Comparison of ENCODE assay signal across 10 mouse cellular contexts in genomic region chr2:106854213-106854612, GRCm38 (mm10).
DNase-seq lines count a peak whose midpoint lies in the region; ATAC-seq lines count a peak whose summit lies in the region.
"Had no signal": no experiment of that assay in that cellular context is flagged by ENCODE, and none has a peak within 500 bp of the region (broad histone marks: within the 10 kb centered on the region; RNA-seq: fewer than 3 reads in every experiment).

No protein-coding gene starts in this region.

- no peaks in the 10 kb centered on the region for H3K27me3 ChIP-seq in heart, embryonic 15.5 days
- H3K27me3 ChIP-seq in hindbrain, embryonic 13.5 days: no peaks in the 10 kb centered on the region
- H3K27me3 ChIP-seq in midbrain, embryonic 11.5 days (ENCODE audit: control insufficient read depth, insufficient read depth, low read length): no peaks in the 10 kb centered on the region
- no peaks in the 10 kb centered on the region for H3K27me3 ChIP-seq in neural tube, embryonic 14.5 days (ENCODE audit: control insufficient read depth, insufficient read depth, low read length)
- H3K27me3 ChIP-seq: liver, embryonic 13.5 days had no signal

- no peak for ATAC-seq in heart, embryonic 15.5 days (replicated peaks; ENCODE audit: insufficient number of reproducible peaks, insufficient read depth, low FRiP score, low read depth)
- 0 out of 2 replicates have a peak, but pooled peaks have one; percentile 16 for ATAC-seq in hindbrain, embryonic 13.5 days (ENCODE audit: low FRiP score)
- ATAC-seq in midbrain, embryonic 11.5 days (ENCODE audit: low FRiP score): no peak
- 0 out of 2 replicates have a peak, but pooled peaks have one; percentile 29 for ATAC-seq in neural tube, embryonic 14.5 days (ENCODE audit: low read depth)

- H3K36me3 ChIP-seq in heart, embryonic 15.5 days: no peaks in the 10 kb centered on the region
- no peaks in the 10 kb centered on the region for H3K36me3 ChIP-seq in hindbrain, embryonic 13.5 days
- H3K36me3 ChIP-seq in midbrain, embryonic 11.5 days (ENCODE audit: control insufficient read depth, insufficient read depth, low read length): no peaks in the 10 kb centered on the region
- H3K36me3 ChIP-seq in neural tube, embryonic 14.5 days (ENCODE audit: control insufficient read depth, insufficient read depth, low read length): no peaks in the 10 kb centered on the region
- H3K36me3 ChIP-seq: liver, embryonic 13.5 days had no signal

- H3K4me3 ChIP-seq in heart, embryonic 15.5 days: no peak overlapping the region
- no peak overlapping the region for H3K4me3 ChIP-seq in hindbrain, embryonic 13.5 days
- H3K4me3 ChIP-seq in midbrain, embryonic 11.5 days (ENCODE audit: low read depth, low read length): no peak overlapping the region
- H3K4me3 ChIP-seq in neural tube, embryonic 14.5 days (ENCODE audit: low read depth, low read length): no peak overlapping the region
- H3K4me3 ChIP-seq: liver, embryonic 13.5 days had no signal

- no peak overlapping the region for H3K9ac ChIP-seq in heart, embryonic 15.5 days
- no peak overlapping the region for H3K9ac ChIP-seq in hindbrain, embryonic 13.5 days
- H3K9ac ChIP-seq in midbrain, embryonic 11.5 days (ENCODE audit: low read length): no peak overlapping the region
- no peak overlapping the region for H3K9ac ChIP-seq in neural tube, embryonic 14.5 days (replicated peaks; ENCODE audit: low read depth, low read length)
- H3K9ac ChIP-seq: liver, embryonic 13.5 days had no signal

- H3K4me2 ChIP-seq in heart, embryonic 15.5 days: no peak overlapping the region
- no peak overlapping the region for H3K4me2 ChIP-seq in hindbrain, embryonic 13.5 days
- no peak overlapping the region for H3K4me2 ChIP-seq in midbrain, embryonic 11.5 days
- H3K4me2 ChIP-seq in neural tube, embryonic 14.5 days (ENCODE audit: low read depth, low read length): no peak overlapping the region
- H3K4me2 ChIP-seq: liver, embryonic 13.5 days had no signal

- 45% methylated on average over 4 of the region's 4 CpGs for WGBS in heart, embryonic 15.5 days
- 26% methylated on average over 4 of the region's 4 CpGs for WGBS in hindbrain, embryonic 13.5 days
- WGBS in midbrain, embryonic 11.5 days: 35% methylated on average over 4 of the region's 4 CpGs
- WGBS in neural tube, embryonic 14.5 days: 22% methylated on average over 4 of the region's 4 CpGs

- peaks cover 58% of the 10 kb centered on the region for H3K4me1 ChIP-seq in heart, embryonic 15.5 days (replicated peaks)
- peaks cover 52% of the 10 kb centered on the region for H3K4me1 ChIP-seq in hindbrain, embryonic 13.5 days (replicated peaks)
- H3K4me1 ChIP-seq in midbrain, embryonic 11.5 days (ENCODE audit: control insufficient read depth, insufficient read depth, low read length): peaks cover 29% of the 10 kb centered on the region
- H3K4me1 ChIP-seq in neural tube, embryonic 14.5 days (ENCODE audit: control insufficient read depth, insufficient read depth, low read length): peaks cover 25% of the 10 kb centered on the region
- H3K4me1 ChIP-seq: liver, embryonic 13.5 days had no signal

- intact Hi-C loops in heart, postnatal 25 days (cut with DNase I): no loop called here

- H3K9me3 ChIP-seq in heart, embryonic 15.5 days (replicated peaks): no peaks in the 10 kb centered on the region
- no peaks in the 10 kb centered on the region for H3K9me3 ChIP-seq in hindbrain, embryonic 13.5 days
- no peaks in the 10 kb centered on the region for H3K9me3 ChIP-seq in midbrain, embryonic 11.5 days (ENCODE audit: control insufficient read depth, low read length)
- H3K9me3 ChIP-seq in neural tube, embryonic 14.5 days (ENCODE audit: control insufficient read depth, low read length): no peaks in the 10 kb centered on the region
- H3K9me3 ChIP-seq: liver, embryonic 13.5 days had no signal

- no peak for DNase-seq in heart, postnatal 25 days (ENCODE audit: low spot score)
- DNase-seq in midbrain, embryonic 11.5 days (ENCODE audit: low spot score, missing footprints): peak; percentile 88
- no peak for DNase-seq in lung, adult 18-20 months
- no peak for DNase-seq in frontal cortex, postnatal 36 days (ENCODE audit: low spot score in 2 of 2)
- DNase-seq: cerebellum, adult 8-10 months; liver, embryonic 13.5 days; lung, postnatal 36 days had no signal

- H3K27ac ChIP-seq in heart, embryonic 15.5 days: peak overlapping the region; percentile 16
- H3K27ac ChIP-seq in hindbrain, embryonic 13.5 days: 0 out of 2 replicates have a peak overlapping the region, but pooled peaks have one; percentile 12
- H3K27ac ChIP-seq in midbrain, embryonic 11.5 days (ENCODE audit: low read depth, low read length): no peak overlapping the region; the same call in 1 of the 2 replicates
- H3K27ac ChIP-seq in neural tube, embryonic 14.5 days (ENCODE audit: low read depth, low read length): peak overlapping the region; percentile 7; the same call in 1 of the 2 replicates
- H3K27ac ChIP-seq: liver, embryonic 13.5 days had no signal

Comparison
In these comparisons a context has a peak if more than half of its experiments do, and no peak if none do; other contexts are left out.
1. ATAC-seq: peak in hindbrain, embryonic 13.5 days (single experiment) and neural tube, embryonic 14.5 days (single experiment); none in heart, embryonic 15.5 days (single experiment) and midbrain, embryonic 11.5 days (single experiment).